Mouse (Mus musculus) activated CD4-positive, CD25-positive, alpha-beta regulatory T cell, adult 4 months (primary cell): Measurements from ENCODE around the gene Mbd3. TPM values are rescaled to one million over a fixed set of nuclear protein-coding genes. Genes with fewer than 3 reads are reported as not detected.
"Not testable (repeated sequence)": the region's sequence is repeated elsewhere in the genome, so short reads cannot be mapped to it uniquely, and the experiment has no call there.

Source experiments
- ATAC-seq: one replicate; pipeline ENCODE4 v1.8.0; 2017
- polyA plus RNA-seq, 2 experiments: library from polyadenylated mRNA; unstranded; fragments of 100-300 nt; shearing (Covaris generic); gene quantifications; one replicate each; pipeline ENCODE4 v1.2.1; 2017

Gene Mbd3
- polyA plus RNA-seq, 2 experiments from 2014 or later = 23.6 to 32.0 TPM

- ATAC-seq = no peak
These were observed 29.2 kb downstream of the Mbd3 start for GRCm38 (mm10) chr10:80369995-80370747.

- ATAC-seq = no peak
These were observed 31.0 kb downstream of the Mbd3 start for GRCm38 (mm10) chr10:80368392-80368791.

GRCm38 (mm10) chr10:80367954-80368353 is 31.4 kb downstream of the Mbd3 start:
- no peak for ATAC-seq

GRCm38 (mm10) chr10:80365736-80366135 is 33.6 kb downstream of the Mbd3 start:
- ATAC-seq = no peak

- no peak for ATAC-seq
These were observed 35.6 kb downstream of the Mbd3 start for GRCm38 (mm10) chr10:80363734-80364133.

GRCm38 (mm10) chr10:80357994-80358639 is 41.2 kb downstream of the Mbd3 start:
- no peak for ATAC-seq

GRCm38 (mm10) chr10:80357336-80357735 is 42.0 kb downstream of the Mbd3 start:
- no peak for ATAC-seq

GRCm38 (mm10) chr10:80356737-80357136 is 42.6 kb downstream of the Mbd3 start:
- no peak for ATAC-seq

GRCm38 (mm10) chr10:80356001-80356682 is 43.2 kb downstream of the Mbd3 start, which contains the start of gene Plk5:
TSS of gene Plk5 (plus strand) at chr10:80356459.
- no peak for ATAC-seq

- ATAC-seq = no peak
These were observed 43.9 kb downstream of the Mbd3 start for GRCm38 (mm10) chr10:80355431-80355830.

- ATAC-seq = no peak
These were observed 46.6 kb downstream of the Mbd3 start for GRCm38 (mm10) chr10:80352727-80353126.

GRCm38 (mm10) chr10:80351896-80352295 is 47.5 kb downstream of the Mbd3 start:
- ATAC-seq = no peak

GRCm38 (mm10) chr10:80350292-80350691 is 49.1 kb downstream of the Mbd3 start:
- ATAC-seq = peak; percentile 69

- ATAC-seq = no peak
These were observed 50.4 kb downstream of the Mbd3 start for GRCm38 (mm10) chr10:80348981-80349380.

- ATAC-seq = peak; percentile 60
These were observed 51.0 kb downstream of the Mbd3 start, which contains the start of gene Adamtsl5 for GRCm38 (mm10) chr10:80348244-80348781. TSS of gene Adamtsl5 (minus strand) at chr10:80348412.

- no peak for ATAC-seq
These were observed 51.8 kb downstream of the Mbd3 start for GRCm38 (mm10) chr10:80347514-80347967.

- ATAC-seq = not testable (repeated sequence)
These were observed 53.4 kb downstream of the Mbd3 start for GRCm38 (mm10) chr10:80345929-80346328.

- ATAC-seq = no peak
These were observed 54.2 kb downstream of the Mbd3 start for GRCm38 (mm10) chr10:80345122-80345521.

- no peak for ATAC-seq
These were observed 55.2 kb downstream of the Mbd3 start for GRCm38 (mm10) chr10:80344131-80344661.

- no peak for ATAC-seq
These were observed 55.9 kb downstream of the Mbd3 start for GRCm38 (mm10) chr10:80343425-80343895.

GRCm38 (mm10) chr10:80342749-80343424 is 56.5 kb downstream of the Mbd3 start:
- ATAC-seq = peak; percentile 58
